Mouse (Mus musculus) erythroblast, embryonic 14.5 days (primary cell): ENCODE data around the gene Rrp1.

Source experiments
- GATA1 ChIP-seq: IDR thresholded peaks from 2 replicates; pipeline ENCODE4 v1.6.1; 2012; ENCODE audit warnings: low read length, inconsistent platforms, mixed read lengths
- TAL1 ChIP-seq: IDR thresholded peaks from 3 replicates; pipeline ENCODE4 v1.6.1; 2012; ENCODE audit warnings: low read length, inconsistent platforms, mixed read lengths

DNA sequence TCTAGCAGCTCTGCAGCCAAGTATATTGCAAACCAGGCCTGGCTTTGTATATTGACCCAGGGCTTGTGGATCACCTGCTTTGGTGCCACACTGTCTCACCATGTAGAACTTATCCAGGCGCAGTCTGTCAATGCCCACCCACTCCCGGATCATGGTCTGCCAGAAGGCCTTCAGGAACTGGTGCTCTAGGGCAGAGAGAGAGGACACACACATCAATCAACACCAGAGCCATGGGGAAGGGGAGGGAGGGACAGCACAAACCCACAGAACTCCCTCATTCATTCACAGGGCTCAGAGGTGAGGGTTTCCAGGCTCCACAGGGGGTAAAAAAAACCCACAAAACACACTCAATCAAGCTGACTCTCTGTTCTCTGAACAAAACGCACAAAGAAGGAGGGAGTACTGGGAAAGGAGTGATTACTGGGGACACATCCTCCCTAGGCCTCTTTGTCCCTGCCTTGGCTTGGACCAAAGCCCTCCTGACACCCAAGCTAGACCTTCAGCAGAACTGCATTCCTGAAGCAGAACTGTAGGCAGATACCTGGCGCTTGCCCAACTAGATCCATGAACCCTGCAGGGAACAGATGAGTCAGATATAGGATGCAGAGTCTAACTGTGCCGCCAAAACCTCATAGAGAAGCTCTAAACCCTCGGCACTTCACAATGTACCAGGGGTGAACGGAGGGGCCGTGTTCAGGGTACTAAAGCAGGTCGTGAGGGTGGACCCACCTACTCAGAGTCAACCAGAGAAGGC is 3.6 kb downstream of the Rrp1 start:
- TF ChIP-seq TAL1 (no peak), GATA1 (no peak)
